Mouse (Mus musculus) forebrain, embryonic 11.5 days (tissue): ENCODE measurements around the gene Fkbp8. TPM values are rescaled to one million over a fixed set of nuclear protein-coding genes. Genes with fewer than 3 reads are reported as not detected.

Experiments used
- ATAC-seq: fragments of 200-750 bp; cut with Nextera tagmentation; replicated peaks from 2 replicates; pipeline ENCODE4 v1.8.0; 2017; ENCODE audit warnings: moderate TSS enrichment; ENCODE audit not compliant: low FRiP score
- DNase-seq: peaks from one replicate; pipeline ENCODE4 v3.0.0-alpha.2; 2017; ENCODE audit warnings: low spot score
- H3K27ac ChIP-seq: fragments of 300-500 bp; sonication (generic); 2 replicates; pipeline ENCODE4 v1.5.1; 2014; ENCODE audit warnings: low read depth, low read length
- H3K27me3 ChIP-seq: fragments of 300-500 bp; sonication (generic); 2 replicates; pipeline ENCODE4 v1.6.1; 2014; ENCODE audit warnings: mild to moderate bottlenecking, low read length, mixed read lengths; ENCODE audit not compliant: control insufficient read depth, insufficient read depth
- H3K36me3 ChIP-seq: fragments of 300-500 bp; sonication (generic); 2 replicates; pipeline ENCODE4 v1.6.1; 2014; ENCODE audit warnings: mild to moderate bottlenecking, low read length, moderate library complexity, mixed read lengths; ENCODE audit not compliant: control insufficient read depth, insufficient read depth
- H3K4me1 ChIP-seq: fragments of 300-500 bp; sonication (generic); replicated peaks from 2 replicates; pipeline ENCODE4 v1.6.1; 2014; ENCODE audit warnings: low read length, mixed read lengths; ENCODE audit not compliant: control insufficient read depth, insufficient read depth
- H3K4me2 ChIP-seq: fragments of 300-500 bp; sonication (generic); 2 replicates; pipeline ENCODE4 v1.6.1; 2014; ENCODE audit warnings: low read depth, mild to moderate bottlenecking, low read length, moderate library complexity, mixed read lengths; ENCODE audit not compliant: severe bottlenecking
- H3K4me3 ChIP-seq: fragments of 300-500 bp; sonication (generic); 2 replicates; pipeline ENCODE4 v1.5.1; 2014; ENCODE audit warnings: low read depth, low read length
- H3K9ac ChIP-seq: fragments of 300-500 bp; sonication (generic); 2 replicates; pipeline ENCODE4 v1.6.1; 2014; ENCODE audit warnings: low read length
- H3K9me3 ChIP-seq: fragments of 300-500 bp; sonication (generic); 2 replicates; pipeline ENCODE4 v1.6.1; 2016; ENCODE audit warnings: low read length, mixed read lengths; ENCODE audit not compliant: control insufficient read depth
- WGBS: fragments of 180-500 bp; shearing (Covaris S2); extraction: QIAGEN DNeasy Blood & Tissue Kit; methylation state at CpG from one replicate; pipeline ENCODE4 v1.1.7; 2014; 5-methylcytosine and 5-hydroxymethylcytosine counted together
- polyA plus RNA-seq: library from polyadenylated mRNA; unstranded; fragments of >200 nt; fragmentation: Nextera tagmentation; extraction: Ambion mirVana; gene quantifications from 2 replicates; pipeline ENCODE4 v1.2.1, GENCODE M21; 2014

Gene Fkbp8
- polyA plus RNA-seq, 1 experiment from 2014 or later, result 268 TPM

DNA sequence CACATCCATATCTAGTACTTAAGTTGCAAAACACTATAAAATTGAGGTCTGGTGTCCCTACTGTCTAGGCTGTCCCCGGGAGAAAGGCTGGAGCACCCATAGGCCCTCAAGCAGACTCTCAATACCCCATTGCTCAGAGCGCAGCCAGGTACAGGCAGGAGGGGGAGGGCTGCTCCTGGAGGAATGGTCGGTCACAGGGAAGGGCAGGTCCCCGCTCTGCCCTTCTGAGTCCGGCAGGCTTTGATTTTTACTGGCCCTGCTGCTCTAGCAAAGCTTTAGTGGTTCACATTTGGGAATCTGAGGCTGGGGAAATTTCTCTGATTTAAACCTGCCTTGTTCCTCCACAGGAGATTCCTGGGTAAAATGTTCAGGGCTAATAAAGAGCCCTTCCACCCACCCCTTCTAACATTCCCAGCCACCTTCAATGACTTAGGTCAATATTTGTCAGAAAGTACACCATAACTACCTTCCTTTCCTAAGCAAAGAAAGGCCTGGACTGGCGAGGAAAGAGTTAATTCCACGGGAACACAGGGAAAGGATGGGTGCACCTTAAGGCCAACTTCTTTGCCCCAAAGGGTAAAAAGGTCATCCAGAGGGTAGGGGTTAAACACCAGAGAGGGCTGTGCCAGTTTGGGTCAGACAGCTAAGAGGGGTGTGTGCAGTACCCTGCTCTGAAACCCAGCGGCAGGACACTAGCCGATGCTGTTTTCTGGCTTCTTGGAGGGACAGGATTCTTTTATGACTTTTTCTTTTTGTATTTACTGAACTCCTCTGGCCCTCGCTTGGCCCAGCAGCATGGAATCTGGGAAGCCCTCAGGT is 37.3 kb upstream of the Fkbp8 start:
- Histone ChIP-seq H3K4me1 (peaks cover 27% of the 10 kb centered on the region), H3K9ac (no peak overlapping the region), H3K27ac (no peak overlapping the region), H3K27me3 (peaks cover 96% of the 10 kb centered on the region), H3K4me2 (no peak overlapping the region), H3K36me3 (no peaks in the 10 kb centered on the region), H3K9me3 (no peaks in the 10 kb centered on the region), H3K4me3 (no peak overlapping the region)
- WGBS, result 8% methylated on average over 10 of the region's 10 CpGs
- ATAC-seq (no peak), DNase-seq (no peak)

DNA sequence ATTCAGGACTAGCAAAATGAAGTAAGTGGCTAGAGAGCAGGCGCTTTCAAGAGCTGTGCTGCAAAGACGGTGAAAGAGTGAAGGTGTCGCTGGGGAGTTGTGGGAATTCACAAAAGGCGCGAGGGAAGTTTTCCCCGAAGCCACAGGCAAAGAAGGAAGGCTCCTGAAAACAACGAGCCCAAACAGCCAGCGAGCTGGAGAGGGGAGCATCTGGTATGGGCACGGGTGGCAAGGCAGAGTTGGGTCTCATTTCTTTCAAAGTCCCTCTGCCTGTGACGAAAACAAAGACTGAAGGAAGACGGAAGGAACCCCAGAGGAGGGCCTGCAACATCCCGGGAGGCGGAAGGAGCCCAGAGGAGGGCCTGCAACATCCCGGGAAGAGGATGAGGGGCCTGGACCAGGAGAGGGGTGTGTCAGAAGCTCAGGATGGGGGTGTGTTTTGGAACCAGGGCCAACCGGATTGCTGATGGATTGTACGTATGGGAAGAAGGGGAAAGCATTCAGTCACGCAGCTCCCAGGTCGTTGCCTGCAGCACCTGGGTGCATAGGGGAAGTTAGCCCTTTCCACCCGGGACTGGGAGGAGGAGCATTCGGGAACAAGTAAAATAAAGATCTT is 36.5 kb upstream of the Fkbp8 start:
- WGBS, result under 1% methylated on average over 20 of the region's 20 CpGs

DNA sequence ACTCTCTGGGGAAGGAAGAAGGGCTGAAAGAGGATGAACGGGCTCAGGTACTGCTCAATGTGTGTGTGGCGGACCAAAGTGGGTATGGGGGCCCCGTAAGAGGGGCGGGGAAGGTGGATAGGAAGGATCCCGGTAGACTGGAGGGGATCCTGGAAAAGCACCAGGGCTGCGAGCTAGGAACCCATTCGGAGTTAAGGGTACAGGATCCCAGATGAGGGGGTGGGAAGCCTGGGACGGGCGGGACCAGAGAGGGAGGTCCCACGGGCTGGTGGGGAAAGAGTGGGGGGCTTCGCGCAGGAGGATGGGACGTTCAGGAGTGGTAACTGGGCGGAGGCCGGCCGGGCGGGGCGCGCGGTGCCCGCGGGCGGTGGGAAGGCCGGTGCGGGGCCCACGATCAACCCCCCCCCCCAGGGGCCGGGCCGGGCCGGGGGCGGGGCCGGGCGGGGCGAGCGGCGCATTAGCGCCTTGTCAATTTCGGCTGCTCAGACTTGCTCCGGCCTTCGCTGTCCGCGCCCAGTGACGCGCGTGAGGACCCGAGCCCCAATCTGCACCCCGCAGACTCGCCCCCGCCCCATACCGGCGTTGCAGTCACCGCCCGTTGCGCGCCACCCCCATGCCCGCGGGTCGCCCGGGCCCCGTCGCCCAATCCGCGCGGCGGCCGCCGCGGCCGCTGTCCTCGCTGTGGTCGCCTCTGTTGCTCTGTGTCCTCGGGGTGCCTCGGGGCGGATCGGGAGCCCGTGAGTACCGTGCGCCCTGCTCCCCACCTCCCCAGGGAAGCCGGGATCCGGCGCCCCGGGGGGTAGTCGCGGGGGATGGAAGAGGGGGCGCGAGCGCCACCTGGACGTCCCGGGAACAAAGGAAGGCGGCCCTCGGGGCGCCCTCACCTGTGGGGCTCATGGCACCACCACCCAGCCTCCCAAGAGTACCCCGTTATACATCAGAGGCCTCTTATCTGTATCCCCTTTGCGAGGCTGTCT is 34.6 kb upstream of the Fkbp8 start, which contains the start of gene Crlf1:
Crlf1 (plus strand) TSS at position 495 of the 977 bp plus-strand sequence.
- peaks cover 24% of the 10 kb centered on the region for H3K4me1 ChIP-seq
- peak within 1 kb of the TSS; percentile 42 for H3K4me2 ChIP-seq
- no peaks in the 10 kb centered on the region for H3K36me3 ChIP-seq
- DNase-seq (no peak), ATAC-seq (no peak)
- no peak within 1 kb of the TSS for H3K27ac ChIP-seq
- H3K4me3 ChIP-seq, result peak within 1 kb of the TSS; percentile 29
- no peak within 1 kb of the TSS for H3K9ac ChIP-seq
- under 1% methylated on average over 62 of the region's 93 CpGs for WGBS
- H3K27me3 ChIP-seq, result peaks cover 98% of the 10 kb centered on the region
- H3K9me3 ChIP-seq, result no peaks in the 10 kb centered on the region

More for the DNA sequence above, 36.5 kb upstream of the Fkbp8 start:
- no peak overlapping the region for H3K9ac ChIP-seq
- no peak for ATAC-seq
- H3K4me1 ChIP-seq, result peaks cover 30% of the 10 kb centered on the region
- no peaks in the 10 kb centered on the region for H3K36me3 ChIP-seq
- DNase-seq, result no peak
- H3K9me3 ChIP-seq, result no peaks in the 10 kb centered on the region
- H3K4me3 ChIP-seq, result no peak overlapping the region
- no peak overlapping the region for H3K4me2 ChIP-seq
- H3K27me3 ChIP-seq, result peaks cover 98% of the 10 kb centered on the region
- no peak overlapping the region for H3K27ac ChIP-seq

- 2% methylated on average over 47 of the region's 47 CpGs for whole genome bisulfite sequencing
- H3K9ac ChIP-seq, result no peak overlapping the region
- peak overlapping the region; percentile 29; the same call in 1 of the 2 replicates for H3K4me3 ChIP-seq
- H3K4me2 ChIP-seq, result peak overlapping the region; percentile 42
- ATAC-seq (no peak), DNase-seq (no peak)
- no peaks in the 10 kb centered on the region for H3K36me3 ChIP-seq
- H3K9me3 ChIP-seq, result no peaks in the 10 kb centered on the region
- H3K4me1 ChIP-seq, result peaks cover 17% of the 10 kb centered on the region
- H3K27me3 ChIP-seq, result peaks cover 98% of the 10 kb centered on the region
- H3K27ac ChIP-seq, result no peak overlapping the region
Measured at GRCm38 (mm10) chr8:70493692-70494415, 33.7 kb upstream of the Fkbp8 start.

- Histone ChIP-seq H3K36me3 (no peaks in the 10 kb centered on the region), H3K4me3 (no peak overlapping the region; the same call in 1 of the 2 replicates), H3K9ac (no peak overlapping the region), H3K27me3 (peaks cover 96% of the 10 kb centered on the region), H3K4me2 (no peak overlapping the region), H3K9me3 (no peaks in the 10 kb centered on the region), H3K27ac (no peak overlapping the region), H3K4me1 (peaks cover 13% of the 10 kb centered on the region)
- WGBS, result 2% methylated on average over 28 of the region's 28 CpGs
- no peak for DNase-seq
- no peak for ATAC-seq
Measured at GRCm38 (mm10) chr8:70494416-70494945, 33.0 kb upstream of the Fkbp8 start.

GRCm38 (mm10) chr8:70495001-70495770 is 32.3 kb upstream of the Fkbp8 start:
- peaks cover 10% of the 10 kb centered on the region for H3K4me1 ChIP-seq
- peak; percentile 65 for DNase-seq
- WGBS, result 2% methylated on average over 21 of the region's 21 CpGs
- ATAC-seq, result no peak
- peaks cover 96% of the 10 kb centered on the region for H3K27me3 ChIP-seq
- no peak overlapping the region for H3K4me2 ChIP-seq
- H3K9ac ChIP-seq, result no peak overlapping the region
- H3K9me3 ChIP-seq, result no peaks in the 10 kb centered on the region
- no peak overlapping the region for H3K27ac ChIP-seq
- H3K4me3 ChIP-seq, result no peak overlapping the region; the same call in 1 of the 2 replicates
- no peaks in the 10 kb centered on the region for H3K36me3 ChIP-seq

DNA sequence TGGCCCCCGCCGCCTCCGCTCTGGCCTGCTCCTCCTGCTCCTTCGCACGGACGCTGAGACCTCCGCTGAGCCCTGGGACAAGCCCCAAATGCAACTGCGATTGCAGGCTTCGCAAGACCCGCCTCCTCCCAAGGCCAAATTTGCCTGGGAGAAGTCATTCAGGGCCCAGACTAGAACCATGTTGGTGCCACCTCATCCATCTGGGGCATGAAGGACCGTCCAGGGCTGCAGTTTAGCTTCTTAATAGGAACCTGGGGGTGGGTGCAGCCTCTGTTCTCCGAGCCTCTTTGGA is 31.8 kb upstream of the Fkbp8 start:
- H3K4me3 ChIP-seq, result no peak overlapping the region
- 5% methylated on average over 12 of the region's 12 CpGs for WGBS
- H3K4me2 ChIP-seq, result no peak overlapping the region
- ATAC-seq (no peak), DNase-seq (no peak)
- H3K4me1 ChIP-seq, result peaks cover 10% of the 10 kb centered on the region
- no peak overlapping the region for H3K9ac ChIP-seq
- peaks cover 96% of the 10 kb centered on the region for H3K27me3 ChIP-seq
- no peaks in the 10 kb centered on the region for H3K9me3 ChIP-seq
- H3K27ac ChIP-seq, result no peak overlapping the region
- H3K36me3 ChIP-seq, result no peaks in the 10 kb centered on the region
